Mouse (Mus musculus): ENCODE measurements around the gene St6gal1. TPM values are rescaled to one million over a fixed set of nuclear protein-coding genes. Genes with fewer than 3 reads are reported as not detected.

St6gal1 gene
- polyA plus RNA-seq (2017; shearing (Covaris generic)), result 115 TPM

DNA sequence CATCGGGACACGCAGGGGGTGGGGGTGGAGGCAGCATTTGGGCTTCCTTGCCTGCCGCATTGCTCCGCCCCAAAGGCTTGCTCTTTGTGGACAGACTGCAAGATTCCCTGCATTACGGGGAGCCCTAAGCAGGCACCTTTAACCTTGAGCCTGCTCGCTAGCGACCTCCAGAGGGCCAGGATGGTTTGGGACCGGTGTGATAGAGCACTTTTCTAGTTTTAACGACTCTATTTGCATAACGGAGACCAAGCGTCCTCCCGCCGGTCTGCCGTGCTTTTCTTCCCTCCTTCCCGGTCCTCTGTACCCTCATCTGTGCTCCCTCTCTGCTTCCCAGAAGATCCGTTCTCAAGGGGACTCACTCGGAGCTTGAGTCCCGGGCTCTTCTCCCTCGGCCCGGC, at the start of gene St6gal1:
TSS of gene St6gal1 (plus strand) at position 70 of the 398 bp plus-strand sequence.

Other genes with a start within 250 kb of the St6gal1 start
- gene Kng2, start 195.3 kb upstream of the St6gal1 start, polyA plus RNA-seq (2017; shearing (Covaris generic)), result not detected
- not detected for gene Kng1, start 166.9 kb upstream of the St6gal1 start, polyA plus RNA-seq (2017; shearing (Covaris generic))
- gene Eif4a2, start 117.3 kb upstream of the St6gal1 start, polyA plus RNA-seq (2017; shearing (Covaris generic)), result 294 TPM
- 31.3 TPM for gene Rfc4, start 97.0 kb upstream of the St6gal1 start, polyA plus RNA-seq (2017; shearing (Covaris generic))
- gene Adipoq, start 78.2 kb upstream of the St6gal1 start, polyA plus RNA-seq (2017; shearing (Covaris generic)), result 0.57 TPM
- not detected for gene Rtp1, start 204.4 kb downstream of the St6gal1 start, polyA plus RNA-seq (2017; shearing (Covaris generic))

All from CD4-positive, CD25-positive, alpha-beta regulatory T cell, adult 9 weeks (primary cell).